Mouse (Mus musculus): ENCODE data around the gene Isyna1. TPM values are rescaled to one million over a fixed set of nuclear protein-coding genes. Genes with fewer than 3 reads are reported as not detected.
A peak's percentile ranks its signal among the peaks of the same experiment; 100 is the strongest.

Gene Isyna1
- polyA plus RNA-seq, 1 experiment from 2014 or later, result 171 TPM

DNA sequence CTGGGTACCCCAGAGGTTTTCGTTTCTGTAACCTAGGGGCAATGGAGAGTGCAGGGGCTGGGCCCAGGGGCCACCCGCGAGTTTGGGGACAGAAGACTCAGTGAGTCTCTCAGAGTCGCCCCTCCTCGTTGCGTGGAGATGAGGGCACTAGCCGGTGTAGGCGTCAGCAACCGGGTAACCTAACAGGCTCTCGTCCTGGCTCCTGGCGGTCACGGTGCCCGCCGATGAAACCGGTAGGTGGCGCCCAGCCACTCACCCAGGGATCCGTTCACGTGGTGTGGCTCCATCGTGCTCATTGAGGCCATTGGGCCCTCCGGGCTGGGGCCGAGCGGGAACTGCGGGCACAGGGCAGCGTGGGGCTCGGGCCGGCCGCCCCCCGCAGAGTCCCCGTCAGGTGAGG, 4.1 kb downstream of the Isyna1 start:
- peak overlapping the region; percentile 39 for H3K4me3 ChIP-seq (ENCODE audit: low read depth, low read length)
- peak overlapping the region; percentile 69 for H3K9ac ChIP-seq (ENCODE audit: low read depth, low read length)
- WGBS, result 2% methylated on average over 29 of the region's 29 CpGs
- H3K4me2 ChIP-seq (ENCODE audit: low read length), result peak overlapping the region; percentile 66
- H3K9me3 ChIP-seq (replicated peaks; ENCODE audit: control insufficient read depth, low read length, poor library complexity, severe bottlenecking), result no peaks in the 10 kb centered on the region
- H3K36me3 ChIP-seq (ENCODE audit: control insufficient read depth, insufficient read depth, low read length), result peaks cover 6% of the 10 kb centered on the region; the same call in 1 of the 2 replicates
- H3K27me3 ChIP-seq (ENCODE audit: control insufficient read depth, insufficient read depth, low read depth, low read length), result no peaks in the 10 kb centered on the region; the same call in 1 of the 2 replicates
- ATAC-seq, result peak; percentile 15; the same call in 1 of the 2 replicates
- H3K4me1 ChIP-seq (ENCODE audit: control insufficient read depth, insufficient read depth, low read length), result peaks cover 46% of the 10 kb centered on the region
- H3K27ac ChIP-seq (ENCODE audit: low read length), result peak overlapping the region; percentile 25; the same call in 1 of the 2 replicates

DNA sequence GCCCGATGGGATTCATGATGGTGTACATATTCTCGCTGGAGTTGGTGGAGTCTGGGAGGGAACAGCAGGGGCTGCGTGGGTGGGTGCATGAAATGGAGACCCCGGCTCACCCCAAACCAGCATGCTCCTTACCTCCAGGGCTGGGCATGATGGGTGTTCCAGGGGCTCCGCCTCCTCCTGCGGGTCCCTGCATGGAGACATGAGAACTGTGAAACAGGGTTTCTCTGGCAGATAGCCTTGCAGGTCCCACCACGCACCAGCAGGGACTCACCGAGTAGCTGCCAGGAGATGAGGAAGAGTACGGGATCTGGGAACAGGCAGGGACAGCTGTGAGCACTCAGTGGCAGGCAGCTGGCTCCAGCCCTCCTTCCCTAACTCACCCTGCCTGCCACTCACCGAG, 4.5 kb downstream of the Isyna1 start:
- Histone ChIP-seq H3K4me1 (ENCODE audit: control insufficient read depth, insufficient read depth, low read length) (peaks cover 44% of the 10 kb centered on the region), H3K9me3 (replicated peaks; ENCODE audit: control insufficient read depth, low read length, poor library complexity, severe bottlenecking) (no peaks in the 10 kb centered on the region), H3K4me2 (ENCODE audit: low read length) (peak overlapping the region; percentile 66), H3K27ac (ENCODE audit: low read length) (no peak overlapping the region; the same call in 1 of the 2 replicates), H3K9ac (ENCODE audit: low read depth, low read length) (peak overlapping the region; percentile 69), H3K4me3 (ENCODE audit: low read depth, low read length) (peak overlapping the region; percentile 39), H3K36me3 (ENCODE audit: control insufficient read depth, insufficient read depth, low read length) (peaks cover 6% of the 10 kb centered on the region; the same call in 1 of the 2 replicates), H3K27me3 (ENCODE audit: control insufficient read depth, insufficient read depth, low read depth, low read length) (no peaks in the 10 kb centered on the region; the same call in 1 of the 2 replicates)
- 14% methylated on average over 10 of the region's 10 CpGs for WGBS
- no peak for ATAC-seq

DNA sequence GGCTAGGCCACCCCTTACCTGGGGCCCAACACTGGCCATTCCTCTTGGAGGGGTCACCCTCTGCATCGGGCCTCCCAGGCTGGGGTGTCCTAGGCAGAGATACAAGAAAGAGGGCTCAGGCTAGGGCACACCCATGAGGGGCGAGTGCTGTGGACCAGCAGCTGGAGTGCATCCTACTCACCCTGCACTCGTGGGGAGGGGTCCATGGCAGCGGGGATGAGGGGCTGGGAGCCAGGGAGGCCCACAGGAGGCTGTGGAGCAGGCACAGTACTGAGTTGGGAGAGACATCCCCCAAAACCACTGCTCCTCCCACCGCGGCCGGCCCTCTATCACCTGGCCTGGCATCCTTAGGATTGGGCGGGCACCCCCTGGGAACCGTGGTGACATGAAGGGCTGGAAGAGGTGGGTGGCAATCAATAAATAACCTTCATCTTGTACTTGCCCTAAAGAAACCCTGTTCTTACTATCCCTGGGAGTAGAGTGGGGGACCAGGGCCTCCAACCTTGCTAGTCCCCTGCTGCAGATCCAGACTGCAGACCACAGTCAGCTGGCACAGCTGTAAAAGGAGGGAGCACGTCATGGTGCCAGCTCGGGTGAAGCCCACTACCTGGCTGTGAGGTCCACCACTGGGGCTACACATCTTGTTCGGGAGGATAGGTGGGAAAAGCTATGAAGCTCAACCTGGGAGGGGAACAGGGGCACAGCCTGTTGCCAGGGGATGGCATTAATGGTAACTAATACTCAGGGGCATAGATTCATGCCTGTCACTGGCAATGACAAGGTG, 5.5 kb downstream of the Isyna1 start:
- Histone ChIP-seq H3K27ac (ENCODE audit: low read length) (no peak overlapping the region), H3K4me1 (ENCODE audit: control insufficient read depth, insufficient read depth, low read length) (peaks cover 44% of the 10 kb centered on the region), H3K9ac (ENCODE audit: low read depth, low read length) (no peak overlapping the region), H3K27me3 (ENCODE audit: control insufficient read depth, insufficient read depth, low read depth, low read length) (no peaks in the 10 kb centered on the region; the same call in 1 of the 2 replicates), H3K9me3 (replicated peaks; ENCODE audit: control insufficient read depth, low read length, poor library complexity, severe bottlenecking) (no peaks in the 10 kb centered on the region), H3K36me3 (ENCODE audit: control insufficient read depth, insufficient read depth, low read length) (peaks cover 6% of the 10 kb centered on the region; the same call in 1 of the 2 replicates), H3K4me3 (ENCODE audit: low read depth, low read length) (no peak overlapping the region), H3K4me2 (ENCODE audit: low read length) (no peak overlapping the region)
- no peak for ATAC-seq
- WGBS, result 86% methylated on average over 12 of the region's 12 CpGs

DNA sequence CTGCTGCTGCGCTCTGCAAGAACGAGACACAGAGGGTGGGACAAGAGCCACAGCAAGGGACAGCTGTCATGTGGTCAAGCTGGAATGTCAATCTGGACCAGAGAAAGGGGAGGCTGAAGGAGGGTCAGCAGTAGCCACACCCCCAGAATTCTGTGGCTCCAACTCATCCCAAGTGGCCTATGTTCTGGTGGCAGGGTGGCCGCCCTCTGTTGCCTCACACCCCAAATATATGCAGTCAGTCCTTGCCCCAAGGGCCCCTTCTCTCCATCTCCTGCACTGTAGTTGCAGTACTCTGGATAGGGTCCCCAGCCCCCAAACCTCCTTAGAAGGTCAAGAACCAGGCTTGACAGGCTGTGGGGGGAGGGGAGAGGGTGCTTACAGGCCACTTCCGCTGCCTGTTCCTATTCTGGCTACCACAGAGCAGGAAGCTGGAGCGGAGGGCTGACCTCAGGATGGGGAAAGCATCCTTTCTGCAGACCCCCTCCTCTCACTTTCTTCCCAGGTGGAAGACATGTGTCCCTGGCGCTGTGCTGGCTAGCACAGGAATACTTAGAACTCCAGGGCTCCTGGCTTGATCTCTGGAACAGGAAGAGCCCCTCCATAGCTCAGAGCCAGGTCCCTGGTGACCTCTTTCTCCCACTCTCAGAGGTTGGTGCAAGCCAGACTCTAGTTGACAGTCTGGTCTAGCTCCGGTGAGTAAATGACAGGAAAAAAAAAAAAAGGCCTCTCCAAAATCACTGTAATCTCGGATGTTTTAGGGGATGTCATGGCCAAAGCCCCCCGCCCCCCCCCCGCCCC, 6.5 kb downstream of the Isyna1 start:
- 17% methylated on average over 8 of the region's 10 CpGs for WGBS
- Histone ChIP-seq H3K4me2 (ENCODE audit: low read length) (peak overlapping the region; percentile 51), H3K4me3 (ENCODE audit: low read depth, low read length) (peak overlapping the region; percentile 13), H3K27me3 (ENCODE audit: control insufficient read depth, insufficient read depth, low read depth, low read length) (no peaks in the 10 kb centered on the region), H3K27ac (ENCODE audit: low read length) (peak overlapping the region; percentile 85), H3K9me3 (replicated peaks; ENCODE audit: control insufficient read depth, low read length, poor library complexity, severe bottlenecking) (no peaks in the 10 kb centered on the region), H3K36me3 (ENCODE audit: control insufficient read depth, insufficient read depth, low read length) (peaks cover 6% of the 10 kb centered on the region; the same call in 1 of the 2 replicates), H3K4me1 (ENCODE audit: control insufficient read depth, insufficient read depth, low read length) (peaks cover 36% of the 10 kb centered on the region), H3K9ac (ENCODE audit: low read depth, low read length) (peak overlapping the region; percentile 10)
- no peak for ATAC-seq

DNA sequence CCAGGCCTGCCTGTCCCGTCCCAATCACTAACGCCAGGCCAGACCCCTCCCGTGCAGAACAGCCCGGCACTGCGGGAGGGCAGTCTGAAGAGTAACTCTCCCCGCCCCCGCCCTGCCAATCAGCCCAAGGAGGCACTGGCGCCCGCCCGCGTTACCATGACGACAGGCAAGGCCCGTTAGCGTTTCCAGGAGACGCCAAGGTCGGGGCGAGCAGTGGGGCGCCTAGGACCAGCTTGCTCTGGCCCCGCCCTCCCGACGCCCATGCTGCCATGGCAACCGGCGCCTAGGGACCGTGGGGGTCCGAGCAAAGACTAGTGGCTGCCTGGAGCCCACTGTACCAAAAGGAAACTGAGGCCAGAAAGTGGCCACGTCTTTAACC, 7.1 kb downstream of the Isyna1 start:
- ATAC-seq, result peak; percentile 46
- peak overlapping the region; percentile 13 for H3K4me3 ChIP-seq (ENCODE audit: low read depth, low read length)
- H3K9me3 ChIP-seq (replicated peaks; ENCODE audit: control insufficient read depth, low read length, poor library complexity, severe bottlenecking), result no peaks in the 10 kb centered on the region
- no peaks in the 10 kb centered on the region for H3K27me3 ChIP-seq (ENCODE audit: control insufficient read depth, insufficient read depth, low read depth, low read length)
- peak overlapping the region; percentile 10; the same call in 1 of the 2 replicates for H3K9ac ChIP-seq (ENCODE audit: low read depth, low read length)
- under 1% methylated on average over 25 of the region's 26 CpGs for WGBS
- H3K36me3 ChIP-seq (ENCODE audit: control insufficient read depth, insufficient read depth, low read length), result peaks cover 1% of the 10 kb centered on the region; the same call in 1 of the 2 replicates
- peaks cover 39% of the 10 kb centered on the region for H3K4me1 ChIP-seq (ENCODE audit: control insufficient read depth, insufficient read depth, low read length)
- H3K27ac ChIP-seq (ENCODE audit: low read length), result peak overlapping the region; percentile 85
- H3K4me2 ChIP-seq (ENCODE audit: low read length), result peak overlapping the region; percentile 51

DNA sequence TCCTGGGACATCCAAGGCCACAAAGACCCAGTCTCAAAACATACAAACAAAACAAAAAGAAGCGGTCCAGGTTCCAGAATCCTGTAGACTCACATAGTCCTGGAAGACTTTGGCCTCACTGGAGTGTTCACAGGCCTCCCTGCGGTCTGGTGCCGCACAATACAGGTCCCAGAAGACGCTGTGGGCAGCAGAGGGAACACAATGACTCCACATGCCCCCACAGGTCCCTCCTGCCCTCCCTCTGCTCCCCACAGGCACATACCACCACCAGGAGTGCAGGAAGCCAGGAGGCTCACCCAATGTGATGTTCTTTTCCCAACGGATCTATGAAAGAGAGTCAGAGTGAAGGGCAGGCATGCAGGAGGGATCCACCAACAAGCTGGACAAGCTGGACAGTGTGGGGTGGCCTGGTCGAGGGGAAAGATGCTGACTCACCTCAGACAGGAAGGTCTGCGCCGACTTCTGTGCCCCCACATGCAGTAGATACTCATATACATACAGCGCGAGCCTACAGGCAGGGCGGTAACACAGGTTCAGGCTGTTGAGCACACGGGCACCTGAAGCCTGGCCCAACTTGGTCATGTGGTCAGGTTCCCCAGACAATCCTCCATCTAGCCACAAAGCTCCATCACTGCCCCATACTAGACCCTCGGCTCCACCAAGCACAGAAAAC, 8.1 kb downstream of the Isyna1 start:
- no peak for ATAC-seq
- Histone ChIP-seq H3K9me3 (replicated peaks; ENCODE audit: control insufficient read depth, low read length, poor library complexity, severe bottlenecking) (no peaks in the 10 kb centered on the region), H3K36me3 (ENCODE audit: control insufficient read depth, insufficient read depth, low read length) (no peaks in the 10 kb centered on the region), H3K4me3 (ENCODE audit: low read depth, low read length) (no peak overlapping the region), H3K4me2 (ENCODE audit: low read length) (no peak overlapping the region), H3K27me3 (ENCODE audit: control insufficient read depth, insufficient read depth, low read depth, low read length) (no peaks in the 10 kb centered on the region), H3K27ac (ENCODE audit: low read length) (no peak overlapping the region), H3K9ac (ENCODE audit: low read depth, low read length) (no peak overlapping the region), H3K4me1 (ENCODE audit: control insufficient read depth, insufficient read depth, low read length) (peaks cover 49% of the 10 kb centered on the region)
- WGBS, result 94% methylated on average over 13 of the region's 13 CpGs

DNA sequence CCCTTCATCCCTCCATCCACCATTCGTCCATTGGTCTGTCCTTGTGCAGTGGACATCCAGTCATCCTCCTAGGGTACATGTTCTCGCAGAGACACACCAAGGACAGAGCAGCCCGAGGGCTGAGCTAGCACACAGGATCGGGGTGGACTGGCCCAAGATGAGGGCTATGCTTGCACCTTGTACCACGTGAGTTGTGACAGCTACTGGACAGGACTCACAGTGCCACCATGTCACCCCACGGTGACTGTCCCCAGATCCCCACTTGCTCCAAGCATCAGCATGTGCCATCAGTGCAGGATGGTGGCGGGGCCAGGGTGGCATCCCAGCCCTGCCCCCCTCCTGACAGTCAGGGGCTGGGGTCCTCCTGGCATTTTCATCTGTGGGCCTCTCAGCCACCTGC, 10.4 kb downstream of the Isyna1 start:
- no peaks in the 10 kb centered on the region for H3K36me3 ChIP-seq (ENCODE audit: control insufficient read depth, insufficient read depth, low read length)
- no peaks in the 10 kb centered on the region for H3K27me3 ChIP-seq (ENCODE audit: control insufficient read depth, insufficient read depth, low read depth, low read length)
- no peak overlapping the region for H3K27ac ChIP-seq (ENCODE audit: low read length)
- WGBS, result 82% methylated on average over 7 of the region's 7 CpGs
- no peak for ATAC-seq
- no peaks in the 10 kb centered on the region for H3K9me3 ChIP-seq (replicated peaks; ENCODE audit: control insufficient read depth, low read length, poor library complexity, severe bottlenecking)
- H3K4me3 ChIP-seq (ENCODE audit: low read depth, low read length), result no peak overlapping the region
- peaks cover 49% of the 10 kb centered on the region for H3K4me1 ChIP-seq (ENCODE audit: control insufficient read depth, insufficient read depth, low read length)
- no peak overlapping the region for H3K4me2 ChIP-seq (ENCODE audit: low read length)
- H3K9ac ChIP-seq (ENCODE audit: low read depth, low read length), result no peak overlapping the region

DNA sequence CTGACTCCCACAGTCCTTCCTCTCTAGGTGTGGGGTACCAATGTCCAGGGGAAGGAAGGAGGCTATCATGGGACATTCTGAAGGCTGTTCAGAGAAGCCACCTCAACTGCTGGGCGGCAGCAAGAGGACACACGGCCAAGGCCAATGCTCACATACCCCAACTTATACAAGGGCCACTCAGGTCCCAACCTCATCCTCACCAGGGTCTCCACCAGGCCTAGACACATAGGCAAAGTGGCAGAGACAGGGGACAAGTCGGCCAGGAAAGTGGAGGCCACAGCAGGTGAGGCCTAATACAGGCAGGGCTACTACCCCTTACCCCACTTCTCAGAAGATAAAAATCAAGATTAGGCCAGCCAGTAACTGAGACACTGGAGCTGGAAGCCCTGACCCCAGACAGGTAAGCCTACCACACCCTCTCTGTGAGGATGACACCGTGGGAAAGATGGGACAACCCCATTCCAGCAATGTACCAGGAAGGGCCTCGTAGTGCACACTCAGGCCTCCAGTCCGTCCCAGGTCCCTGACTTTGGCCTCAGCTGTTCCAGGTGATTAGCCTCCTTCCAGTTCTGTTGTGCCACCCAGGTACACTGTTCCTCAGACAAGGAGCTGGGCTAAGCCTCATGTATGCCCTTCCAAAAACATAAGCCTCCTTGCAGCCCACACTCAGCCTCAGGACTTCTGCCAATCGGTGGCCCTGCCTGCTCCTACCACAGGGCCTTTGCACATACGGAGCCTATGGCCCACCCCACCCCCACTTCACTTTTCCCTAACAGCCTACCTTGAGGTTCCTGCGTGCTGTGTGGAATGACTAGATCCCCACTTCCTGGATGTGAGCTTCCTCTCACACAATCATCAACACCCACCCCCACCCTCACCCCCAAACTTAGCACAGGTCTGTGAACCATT, 12.0 kb downstream of the Isyna1 start:
- 90% methylated on average over 9 of the region's 9 CpGs for WGBS
- H3K4me2 ChIP-seq (ENCODE audit: low read length), result peak overlapping the region; percentile 85; the same call in 1 of the 2 replicates
- no peak overlapping the region for H3K4me3 ChIP-seq (ENCODE audit: low read depth, low read length)
- H3K4me1 ChIP-seq (ENCODE audit: control insufficient read depth, insufficient read depth, low read length), result peaks cover 50% of the 10 kb centered on the region
- ATAC-seq, result no peak
- no peaks in the 10 kb centered on the region for H3K9me3 ChIP-seq (replicated peaks; ENCODE audit: control insufficient read depth, low read length, poor library complexity, severe bottlenecking)
- no peaks in the 10 kb centered on the region for H3K36me3 ChIP-seq (ENCODE audit: control insufficient read depth, insufficient read depth, low read length)
- no peak overlapping the region for H3K9ac ChIP-seq (ENCODE audit: low read depth, low read length)
- no peaks in the 10 kb centered on the region for H3K27me3 ChIP-seq (ENCODE audit: control insufficient read depth, insufficient read depth, low read depth, low read length)
- H3K27ac ChIP-seq (ENCODE audit: low read length), result no peak overlapping the region
